Mouse (Mus musculus) NIH3T3 (cell line): ENCODE results near the gene Gm45799.

Source experiments
- DNase-seq: peaks from one replicate; pipeline ENCODE4 v3.0.0-alpha.2; 2012; ENCODE audit warnings: low read depth

Gm45799 gene

DNA sequence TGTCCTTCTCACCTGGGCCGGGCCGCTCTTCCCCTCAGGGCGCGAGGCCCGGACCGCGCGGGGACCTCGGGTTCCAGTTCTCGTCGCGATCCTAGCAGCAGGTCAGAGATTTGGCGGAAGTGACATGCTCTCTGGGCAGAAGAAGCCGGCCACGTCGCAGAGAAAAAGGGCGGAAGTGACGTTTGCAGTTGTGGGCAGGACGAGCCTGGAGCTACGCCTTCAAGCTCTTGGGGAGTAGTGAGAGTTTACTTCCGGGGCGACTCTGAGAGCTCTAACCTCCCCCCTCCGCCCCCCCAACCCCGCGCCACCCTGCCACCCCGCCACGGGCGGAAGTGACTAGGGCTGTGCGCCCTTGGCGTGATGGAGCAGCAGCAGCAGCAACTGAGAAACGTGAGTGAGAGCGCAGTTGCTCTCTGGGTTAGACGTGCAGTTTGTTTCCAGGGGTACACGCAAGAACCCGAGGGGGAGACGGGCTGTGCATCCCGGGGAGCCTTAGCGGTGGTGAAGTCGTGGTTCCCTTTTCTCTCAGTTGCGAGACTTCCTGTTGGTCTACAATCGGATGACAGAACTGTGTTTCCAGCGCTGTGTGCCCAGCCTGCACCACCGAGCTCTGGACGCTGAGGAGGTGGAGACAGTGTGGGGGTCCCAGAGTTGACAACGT, at the start of gene Gm45799, which contains the start of gene Arfip2:
Gm45799 (plus strand) TSS at position 320 of the 661 bp plus-strand sequence.
Arfip2 (minus strand) TSS at position 184 of the 661 bp plus-strand sequence.
- DNase-seq: peak; percentile 96

DNA sequence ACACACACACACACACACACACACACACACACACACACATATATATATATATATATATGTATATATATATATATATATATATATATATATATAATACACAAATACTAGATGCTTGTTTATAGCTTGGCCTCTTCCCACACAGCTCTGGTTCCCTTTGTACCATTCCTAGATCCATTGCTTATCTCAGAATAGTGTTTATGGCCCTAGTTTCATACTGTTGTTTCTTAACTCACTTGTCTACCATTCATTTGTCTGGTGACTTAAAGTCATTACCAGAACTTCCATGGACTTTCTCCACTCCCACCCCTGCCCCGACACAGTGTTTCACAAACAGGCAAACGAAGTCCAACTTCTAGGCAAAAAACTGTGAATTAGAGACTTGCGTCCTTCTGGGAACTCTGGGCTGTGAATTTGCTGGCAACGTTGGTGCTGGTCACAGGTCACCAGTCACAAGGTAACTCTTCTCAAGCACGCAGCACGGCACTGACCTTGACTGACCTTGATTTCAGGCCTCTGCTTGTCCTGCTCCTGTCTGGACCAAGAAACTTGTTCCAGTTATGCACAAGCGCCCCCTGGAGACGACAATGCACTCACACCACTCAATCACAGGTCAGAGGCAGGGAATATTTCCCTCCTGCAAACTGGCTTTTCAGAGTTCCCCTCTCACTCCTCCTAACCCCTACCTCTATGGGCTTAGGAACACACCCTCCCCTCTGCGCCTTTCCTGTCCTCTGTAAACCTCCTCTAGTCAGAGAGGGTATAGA, 37.3 kb upstream of the Gm45799 start:
- DNase-seq: peak; percentile 82

DNA sequence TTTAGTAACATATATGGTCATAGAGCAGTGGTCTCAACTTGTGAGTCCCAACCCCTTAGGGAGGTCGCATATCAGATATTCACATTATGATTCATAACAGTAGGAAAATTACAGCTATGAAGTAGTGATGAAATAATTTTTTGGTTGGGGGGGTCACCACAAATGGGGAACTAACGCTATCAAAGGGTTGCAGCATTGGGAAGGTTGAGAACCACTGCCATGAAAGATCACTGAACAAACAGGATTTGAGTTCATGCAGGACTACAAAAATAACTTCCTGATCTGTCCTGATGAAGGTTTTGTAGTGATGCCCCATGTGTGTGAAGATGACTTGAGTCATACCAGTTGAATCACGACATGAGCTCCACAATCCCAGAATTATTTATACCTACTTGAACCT, 31.9 kb upstream of the Gm45799 start:
- no peak for DNase-seq

DNA sequence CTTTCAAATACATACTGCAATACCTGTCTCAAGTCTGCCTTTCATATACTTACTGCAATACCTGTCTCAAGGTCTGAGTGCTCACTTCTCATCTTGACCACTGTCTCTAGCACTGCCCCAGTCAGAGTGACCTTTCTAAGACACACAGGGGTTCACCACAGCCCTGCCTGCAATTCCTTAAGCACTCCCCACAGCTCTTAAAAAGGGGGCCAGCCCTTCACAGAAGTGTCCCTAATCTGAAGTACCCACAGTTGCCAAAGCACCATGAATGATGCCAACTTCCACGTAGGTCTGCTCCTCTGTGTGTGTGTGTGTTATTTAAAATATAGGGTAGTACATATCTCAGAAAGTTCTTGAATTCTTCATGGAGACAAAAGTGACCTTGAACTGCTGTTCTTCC, 28.6 kb upstream of the Gm45799 start:
- no peak for DNase-seq

DNA sequence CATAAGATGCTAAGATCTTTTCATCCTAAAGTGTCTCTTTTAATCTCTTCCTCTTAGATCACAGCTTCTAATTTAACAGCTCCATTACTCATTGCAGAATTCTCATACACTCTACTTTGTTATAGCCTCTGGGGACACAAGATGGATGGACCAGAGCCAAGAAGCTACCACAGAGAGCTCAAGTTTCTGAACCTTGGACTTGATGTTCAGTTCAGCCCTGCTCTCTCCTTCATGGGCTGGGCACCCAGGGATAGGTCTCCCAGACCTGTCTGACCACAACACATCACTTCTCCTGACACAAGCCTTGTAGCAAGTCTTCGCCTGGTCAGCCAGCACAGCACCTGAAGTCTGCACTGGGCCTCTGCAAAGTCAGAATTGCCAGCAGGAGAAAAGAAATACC, 26.0 kb upstream of the Gm45799 start:
- DNase-seq: peak; percentile 66

DNA sequence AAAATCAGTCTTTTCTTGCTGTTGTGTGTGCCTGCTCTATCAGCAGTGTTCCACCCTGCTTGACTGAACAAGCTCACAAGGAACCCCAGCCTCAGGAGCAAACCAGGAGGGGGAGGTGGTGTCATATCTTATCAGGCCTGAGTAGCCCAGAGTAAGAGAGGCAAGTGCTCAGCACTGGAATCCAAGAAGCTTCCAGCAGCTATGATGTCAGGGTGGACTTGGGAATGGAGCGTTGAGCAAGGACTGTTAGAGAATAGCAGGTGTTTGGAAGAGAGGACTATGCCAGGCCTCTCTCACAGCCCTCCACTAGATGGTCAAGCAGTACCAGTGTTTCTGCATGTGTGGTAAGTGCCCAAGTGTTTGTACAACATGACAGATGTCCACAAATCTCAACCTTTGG, 24.6 kb upstream of the Gm45799 start:
- DNase-seq: no peak

DNA sequence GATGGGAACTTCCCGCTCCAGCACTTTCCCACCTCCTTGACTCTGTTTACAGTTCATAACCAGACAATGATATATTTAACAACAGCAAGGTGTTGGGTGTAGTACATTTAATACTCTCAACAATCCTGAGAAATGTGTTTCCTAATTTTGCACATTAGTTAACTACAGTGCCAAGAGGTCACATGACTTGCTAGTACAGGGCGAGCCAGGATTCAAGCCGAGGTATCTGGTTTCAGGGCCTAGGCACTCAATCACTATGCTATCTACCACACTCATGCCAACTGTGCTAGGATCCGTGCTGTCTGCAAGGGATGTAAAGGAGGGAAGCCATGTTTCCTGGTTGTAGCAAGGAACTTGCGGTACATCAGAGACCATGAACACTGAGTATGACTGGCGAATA, 23.8 kb upstream of the Gm45799 start:
- no peak for DNase-seq

DNA sequence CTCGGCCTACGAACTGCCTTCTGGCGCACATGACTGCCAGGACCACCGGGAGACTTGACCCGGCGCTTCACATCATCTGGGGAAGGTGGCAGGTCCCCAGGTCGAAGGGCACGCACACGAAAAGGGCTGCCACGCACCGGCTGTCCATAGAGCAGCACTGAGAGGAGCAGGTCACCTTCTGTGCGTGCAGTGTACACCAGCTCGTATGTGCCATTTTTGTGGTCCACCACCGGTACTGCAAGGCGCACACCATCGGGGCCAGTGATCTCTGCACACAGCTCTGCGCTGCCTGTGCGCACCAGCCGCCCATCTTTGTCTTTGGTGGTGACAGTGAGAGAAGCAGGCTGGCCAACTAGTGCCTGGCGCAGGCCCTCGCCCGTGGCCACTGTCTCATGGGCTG, 22.5 kb upstream of the Gm45799 start:
- DNase-seq: no peak

DNA sequence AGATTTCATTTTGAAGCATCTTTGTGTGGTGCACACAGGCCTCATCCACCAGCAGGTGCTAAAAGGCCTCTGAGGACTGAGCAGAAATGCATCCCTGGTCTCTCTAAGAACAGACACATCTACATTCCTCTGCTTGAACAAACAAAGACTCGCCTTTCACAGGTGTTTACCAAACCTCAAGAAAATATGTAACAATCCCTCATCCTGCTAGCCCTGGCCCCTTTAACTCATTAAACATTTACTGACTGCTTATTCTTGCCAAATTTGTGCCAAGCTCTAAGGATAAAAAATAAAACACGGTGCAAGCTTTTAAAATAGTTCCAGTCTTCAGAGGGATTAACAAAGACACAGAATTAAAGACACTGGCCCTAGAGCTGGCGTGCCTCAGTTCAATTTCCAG, 20.7 kb upstream of the Gm45799 start:
- DNase-seq: no peak

DNA sequence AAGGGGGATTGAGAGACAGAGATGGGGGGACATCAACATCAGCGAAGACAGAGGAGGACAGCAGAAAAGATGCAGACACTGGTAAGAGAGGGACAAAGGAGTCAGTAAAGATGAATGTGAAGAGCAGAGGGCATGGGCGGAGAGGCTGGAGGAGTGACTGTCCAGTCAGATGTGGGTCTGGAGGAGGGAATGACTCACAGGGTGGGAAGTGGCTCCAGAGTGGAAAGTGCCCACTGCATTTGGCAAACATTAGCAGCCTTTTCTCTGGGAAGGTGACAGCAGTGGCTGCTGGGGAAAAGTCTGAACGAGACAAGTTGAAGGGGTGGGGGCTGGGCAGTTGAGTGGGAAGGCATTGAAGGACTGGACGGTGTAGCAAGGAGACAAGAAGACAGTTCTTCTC, 19.3 kb upstream of the Gm45799 start:
- peak; percentile 52 for DNase-seq

DNA sequence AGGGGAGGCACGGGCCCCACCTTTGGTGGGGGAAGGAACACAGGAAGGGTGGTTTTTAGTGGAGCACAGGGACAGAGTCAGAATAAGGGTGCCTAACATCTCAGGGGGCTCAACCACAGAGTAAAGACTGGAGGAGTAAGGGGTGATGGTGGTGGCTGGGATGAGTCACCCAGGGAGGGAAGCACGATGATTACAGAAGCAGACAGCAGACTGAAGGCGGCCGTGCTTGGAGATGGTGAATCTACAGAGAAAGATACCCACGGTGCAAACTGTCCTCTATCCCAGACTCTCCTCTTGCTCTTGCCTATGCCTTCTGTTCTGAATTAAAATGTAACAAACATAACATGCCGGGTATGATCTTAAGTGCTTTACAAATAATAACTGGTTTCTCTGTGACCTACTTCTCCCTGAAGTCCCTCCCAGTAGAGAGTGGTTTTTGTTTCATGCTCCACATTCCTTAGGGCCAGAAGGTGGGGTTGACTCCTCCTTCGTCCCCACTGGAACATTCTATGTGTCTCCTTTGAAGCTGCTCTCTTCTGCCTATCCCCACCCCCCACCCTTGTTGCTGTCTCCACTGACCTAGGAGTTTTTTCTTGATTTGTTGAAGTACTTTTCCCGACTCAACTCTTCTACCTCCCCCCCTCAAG, 18.6 kb upstream of the Gm45799 start:
- DNase-seq: peak; percentile 51

DNA sequence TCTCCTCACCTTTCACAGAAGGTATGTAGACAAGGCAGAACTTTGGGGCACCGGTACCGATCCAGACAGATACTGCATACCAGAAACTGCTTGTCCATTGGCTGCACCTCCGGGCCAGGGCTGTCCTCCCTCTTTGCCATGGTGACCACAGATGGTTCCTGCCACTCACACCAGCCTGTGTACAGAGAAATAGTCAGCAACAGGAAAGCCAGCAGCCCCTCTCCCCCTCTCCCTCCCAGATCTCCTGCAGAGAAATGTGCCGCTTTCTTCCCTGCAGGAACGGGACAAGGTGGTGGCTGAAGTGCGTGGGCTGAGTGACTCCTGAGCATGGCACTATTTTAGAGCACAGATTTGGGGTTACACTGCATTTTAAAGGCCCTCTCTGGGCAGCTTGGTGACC, 15.0 kb upstream of the Gm45799 start:
- DNase-seq: no peak

DNA sequence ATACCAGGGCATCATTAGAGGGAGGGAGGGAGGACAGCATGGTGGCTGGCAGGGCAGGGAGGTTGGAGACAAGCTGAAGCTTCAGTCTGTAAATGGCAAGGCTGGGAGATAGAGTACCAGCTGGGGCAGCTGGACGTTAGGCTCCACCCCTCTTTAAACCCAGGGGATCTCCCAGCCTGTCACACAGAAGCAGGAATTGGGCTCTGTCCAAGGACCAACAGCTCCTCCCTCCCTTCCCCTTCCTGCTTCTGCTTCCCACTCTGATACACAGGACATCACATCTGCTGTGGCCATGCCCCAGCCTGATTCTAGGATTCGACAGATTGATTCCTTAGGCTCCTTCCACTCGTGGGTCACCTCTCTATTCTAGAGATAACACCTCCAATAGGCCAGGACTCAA, 11.7 kb upstream of the Gm45799 start:
- DNase-seq: peak; percentile 43

DNA sequence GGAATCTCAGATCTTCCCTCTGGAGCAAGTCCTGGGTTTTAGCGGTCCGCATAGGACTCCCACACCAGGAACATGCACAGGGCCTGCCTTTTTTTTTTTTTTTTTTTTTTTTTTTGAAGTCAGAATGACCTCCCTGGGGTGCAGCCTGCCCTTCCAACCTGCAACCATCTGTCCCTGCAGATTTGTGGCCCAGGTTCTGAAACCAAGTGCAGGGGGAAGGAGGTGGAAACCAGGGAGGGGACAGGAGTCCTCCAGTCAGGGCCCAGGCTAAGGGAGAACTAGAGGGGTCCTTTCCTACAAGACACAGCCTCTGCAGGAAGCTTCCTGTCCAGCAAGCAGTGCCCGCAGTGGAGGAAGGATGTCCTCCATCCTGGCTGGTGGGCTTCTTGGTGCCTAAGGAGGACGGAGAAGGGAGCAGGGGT, 7.8 kb upstream of the Gm45799 start:
- no peak for DNase-seq

DNA sequence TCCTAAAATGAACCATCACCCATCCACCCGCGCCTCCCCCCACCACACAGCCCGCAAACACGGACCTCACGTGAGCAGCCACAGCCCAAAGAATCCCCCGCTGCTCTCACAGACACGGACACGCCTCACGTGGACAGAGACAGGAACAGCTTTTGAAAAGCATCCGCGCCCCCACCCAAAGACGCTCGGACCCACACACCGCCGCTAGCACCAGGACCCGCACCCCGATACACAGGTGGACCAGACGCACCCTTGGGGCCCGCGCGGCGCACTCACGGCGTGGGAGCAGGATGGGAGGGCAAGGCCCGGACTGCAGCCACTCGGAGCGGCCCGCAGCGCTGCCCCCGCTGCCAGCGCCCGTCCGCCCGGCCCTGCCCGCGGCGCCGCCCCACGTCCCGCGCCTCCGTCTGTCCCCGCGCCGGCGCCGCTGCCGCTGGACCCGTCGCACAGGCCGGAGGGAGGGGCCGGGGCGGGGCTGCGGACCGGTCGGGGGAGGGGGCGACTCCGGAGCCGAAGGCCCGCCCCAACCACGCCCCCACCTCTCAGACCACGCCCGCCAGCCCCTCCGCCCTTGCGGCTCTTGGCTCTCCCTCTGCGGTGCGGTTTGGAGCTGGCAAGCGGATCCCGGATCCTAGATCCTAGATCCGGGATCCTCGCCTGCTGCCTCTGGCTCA, 7.1 kb upstream of the Gm45799 start, which contains the start of gene Trim3:
Trim3 (minus strand) TSS at position 445 of the 674 bp plus-strand sequence.
- DNase-seq: peak; percentile 94

DNA sequence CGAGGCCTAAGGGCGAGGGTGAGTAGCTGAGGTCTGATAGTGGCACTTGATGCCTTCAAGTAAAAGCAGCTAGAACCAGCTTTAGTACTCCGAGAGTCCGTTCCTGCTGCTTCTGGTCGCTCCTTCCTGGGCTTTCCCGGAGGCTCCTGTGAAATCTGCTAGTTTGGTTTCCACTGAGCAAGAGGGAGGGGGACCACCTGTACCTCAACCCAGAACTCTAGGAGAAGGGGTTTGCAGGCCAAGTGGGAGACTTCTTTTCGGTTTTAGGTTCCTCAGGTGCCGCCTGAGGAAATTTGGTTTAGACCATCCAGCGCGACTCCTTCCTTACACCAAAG, 6.6 kb upstream of the Gm45799 start:
- no peak for DNase-seq

DNA sequence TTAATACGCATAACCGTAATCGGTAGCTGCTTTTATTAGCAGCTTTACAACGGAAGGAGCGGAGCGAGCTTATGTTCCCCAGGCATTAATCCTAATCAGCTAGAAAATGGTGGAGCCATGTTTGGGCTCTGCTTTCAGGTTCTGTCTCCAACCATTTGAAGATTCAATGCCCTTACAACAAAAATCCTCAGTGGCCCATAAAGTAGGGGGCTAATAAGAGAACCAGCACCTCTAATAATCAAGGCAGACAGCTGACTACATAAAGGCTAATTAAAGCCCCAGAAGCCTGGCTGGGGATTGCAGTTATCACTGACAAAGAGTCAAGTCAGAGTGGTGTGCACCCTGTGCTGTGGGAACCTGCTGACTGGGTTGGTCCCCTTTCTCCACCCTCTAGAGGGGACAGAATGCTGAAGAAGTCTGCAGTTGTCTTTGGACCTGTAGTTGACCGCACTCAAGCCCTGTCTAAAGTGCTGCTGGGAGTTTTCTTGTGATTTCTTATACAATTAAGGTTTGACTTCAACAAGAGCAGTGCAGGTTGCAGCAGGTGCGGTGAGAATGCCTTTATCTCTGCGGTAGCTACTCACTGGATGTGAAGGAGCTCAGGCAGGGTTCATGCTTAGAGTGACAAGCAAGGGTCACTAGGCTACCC, 6.0 kb upstream of the Gm45799 start:
- no peak for DNase-seq

DNA sequence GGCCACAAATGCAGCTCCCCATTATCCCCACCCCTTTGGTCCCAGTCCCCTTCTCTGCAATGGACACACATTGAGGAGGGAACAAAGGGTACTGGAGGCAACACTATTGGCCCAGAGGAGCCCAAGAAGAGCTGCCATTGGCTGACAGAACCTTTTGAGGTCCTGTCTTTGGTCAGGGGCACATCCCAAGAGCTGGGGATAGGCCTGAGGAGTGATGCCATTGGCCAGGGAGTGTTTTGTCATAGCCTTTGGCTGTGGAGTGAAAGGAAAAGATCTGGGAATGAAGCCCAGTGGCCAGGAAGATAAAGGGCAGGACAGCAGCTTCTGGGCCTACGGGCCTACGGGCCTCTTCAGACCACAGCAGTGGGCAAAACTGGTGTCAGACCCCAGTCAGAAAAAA, 4.6 kb upstream of the Gm45799 start:
- DNase-seq: no peak

DNA sequence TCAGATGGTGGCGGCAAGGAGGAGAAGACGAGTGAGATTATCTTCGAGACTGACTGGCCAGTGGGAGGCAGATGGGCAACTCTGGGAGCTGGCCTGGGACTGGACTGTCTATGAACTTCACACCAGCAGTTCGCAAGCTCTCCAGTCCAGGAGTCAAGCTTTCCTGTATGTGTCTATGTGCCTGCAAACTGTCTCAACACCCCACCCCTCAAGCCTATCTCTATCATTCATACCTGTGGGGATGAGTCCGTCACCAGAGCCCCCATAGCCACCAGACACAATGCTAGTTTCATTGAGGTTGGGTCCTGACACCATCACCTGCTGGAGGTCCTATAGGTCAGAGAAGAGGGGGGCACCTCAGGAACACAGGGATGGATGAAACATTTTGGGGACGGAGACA, 1.6 kb upstream of the Gm45799 start:
- DNase-seq: no peak

DNA sequence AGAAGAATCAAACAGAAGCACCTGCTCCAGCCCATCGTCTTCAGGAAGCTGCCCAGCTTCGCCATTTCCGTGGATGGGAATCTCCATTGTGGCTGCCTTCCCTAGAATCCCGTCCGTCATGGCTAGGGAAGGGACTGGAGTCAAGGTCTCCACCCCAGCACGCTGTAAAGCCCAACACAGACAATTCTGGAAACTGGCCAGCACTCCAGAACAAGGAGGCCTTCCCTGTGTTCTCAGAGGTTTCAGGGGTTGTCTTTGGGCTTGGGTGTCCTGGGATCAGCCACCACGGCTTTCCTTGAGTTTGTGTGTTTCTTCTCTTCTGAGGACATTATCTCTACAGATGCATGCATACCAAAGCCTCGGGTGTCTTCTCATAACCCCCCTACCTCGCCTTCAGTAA, 1.0 kb upstream of the Gm45799 start:
- peak; percentile 35 for DNase-seq

DNA sequence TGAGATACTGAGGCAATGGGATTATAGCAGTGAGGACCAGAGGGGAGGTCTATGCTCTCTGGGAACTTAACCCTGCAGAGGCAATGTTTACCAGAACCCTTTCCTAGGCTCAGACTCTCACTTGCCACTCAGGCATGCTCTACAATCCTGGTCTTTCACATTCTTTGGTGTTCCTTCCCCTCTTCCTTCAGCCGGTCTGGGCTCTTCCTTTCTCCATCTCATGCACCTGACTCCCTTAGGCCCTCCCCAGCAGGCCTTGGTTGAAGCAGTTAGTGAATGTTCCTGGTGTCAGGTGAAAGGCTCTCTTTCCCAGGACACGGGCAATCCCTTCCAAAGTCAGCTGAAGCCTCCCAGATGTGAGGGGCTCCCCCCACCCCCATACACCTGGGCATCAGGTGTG, 596 bp upstream of the Gm45799 start, which contains the start of gene Timm10b:
Timm10b (plus strand) TSS at position 301 of the 400 bp plus-strand sequence.
- DNase-seq: no peak

DNA sequence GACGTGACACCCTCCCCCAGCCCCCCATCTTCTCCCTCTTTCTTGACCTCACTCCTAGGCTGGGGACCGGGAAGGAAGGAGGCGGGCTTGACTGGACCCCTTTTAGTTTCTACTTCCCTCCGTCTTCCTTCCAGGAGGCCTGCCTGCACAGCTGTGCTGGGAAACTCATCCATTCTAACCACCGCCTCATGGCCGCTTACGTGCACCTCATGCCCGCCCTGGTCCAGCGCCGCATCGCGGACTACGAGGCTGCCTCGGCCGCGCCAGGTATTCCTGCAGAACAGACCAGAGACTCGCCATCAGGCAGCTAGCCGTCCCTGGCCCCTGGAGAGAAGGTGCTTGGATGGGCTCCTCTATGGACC, 523 bp downstream of the Gm45799 start:
- DNase-seq: peak; percentile 44
